Mouse (Mus musculus) gastrocnemius, adult 18-20 months (tissue): ENCODE data around the gene Slc34a3. TPM values are rescaled to one million over a fixed set of nuclear protein-coding genes. Genes with fewer than 3 reads are reported as not detected.
A peak's percentile ranks its signal among the peaks of the same experiment; 100 is the strongest.

Experiments
- DNase-seq: peaks from one replicate; pipeline ENCODE4 v3.0.0; 2021; ENCODE audit warnings: low spot score
- total RNA-seq, 2 experiments: library from RNA; stranded (reverse); gene quantifications; 2 replicates each; pipeline ENCODE4 v1.2.3; 2021

The Slc34a3 gene
- total RNA-seq, 2 experiments from 2014 or later = not detected

DNA sequence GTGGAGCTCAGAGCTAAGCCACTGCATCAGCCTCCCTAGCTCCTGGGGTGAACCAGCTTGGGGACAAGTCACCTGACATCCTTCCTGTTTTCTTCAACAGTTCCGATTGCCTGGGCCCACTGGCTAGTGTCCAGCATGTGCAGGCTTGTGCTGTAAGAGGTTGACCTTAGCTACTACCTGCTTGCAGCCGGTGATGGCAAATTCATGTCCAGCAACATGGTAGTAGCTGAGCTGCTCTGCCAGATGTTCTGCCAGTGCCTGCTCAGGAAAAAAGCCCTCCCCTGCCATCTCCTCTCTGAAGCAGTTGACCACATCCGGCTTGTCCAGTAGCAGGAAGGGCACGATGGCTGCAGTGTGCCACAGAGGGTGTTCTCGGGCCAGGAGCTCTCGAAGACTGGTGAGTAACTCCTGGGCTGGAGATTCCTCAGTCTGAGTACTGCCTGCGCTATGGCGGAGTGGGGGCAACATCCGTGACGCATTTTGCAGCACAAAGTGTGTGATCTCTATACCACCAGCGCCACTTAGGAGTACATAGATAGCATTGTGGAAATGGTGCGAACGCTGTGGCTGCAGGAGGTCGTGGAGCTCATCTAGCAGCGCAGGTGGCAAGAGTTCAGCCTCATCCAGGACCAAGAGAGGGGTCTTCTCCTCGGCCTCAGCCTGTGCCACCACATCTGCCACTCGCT lies 39.5 kb downstream of the Slc34a3 start:
- DNase-seq = no peak

- DNase-seq = no peak
These were observed 40.2 kb downstream of the Slc34a3 start for GRCm38 (mm10) chr2:25194006-25194405.

- peak; percentile 86 for DNase-seq
These were observed 40.8 kb downstream of the Slc34a3 start for GRCm38 (mm10) chr2:25193330-25193770.

DNA sequence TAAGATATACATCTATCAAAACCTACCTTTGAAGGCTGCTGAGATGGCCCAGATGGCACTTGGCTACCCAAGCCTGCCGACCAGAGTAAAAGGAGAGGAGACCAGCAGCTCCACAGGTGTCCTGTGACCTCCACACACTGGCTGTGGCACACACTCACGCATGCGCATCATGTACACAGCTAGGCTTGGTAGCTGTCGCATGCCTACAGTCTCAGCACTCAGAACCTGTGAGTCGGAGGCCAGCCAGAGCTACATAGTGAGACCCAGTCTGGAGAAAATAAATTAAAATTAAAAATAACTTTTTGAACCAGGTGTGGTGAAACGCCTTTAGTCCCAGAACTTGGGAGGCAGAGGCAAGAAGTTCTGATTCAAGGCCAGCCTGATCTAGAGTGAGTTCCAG lies 46.3 kb downstream of the Slc34a3 start:
- DNase-seq = no peak

DNA sequence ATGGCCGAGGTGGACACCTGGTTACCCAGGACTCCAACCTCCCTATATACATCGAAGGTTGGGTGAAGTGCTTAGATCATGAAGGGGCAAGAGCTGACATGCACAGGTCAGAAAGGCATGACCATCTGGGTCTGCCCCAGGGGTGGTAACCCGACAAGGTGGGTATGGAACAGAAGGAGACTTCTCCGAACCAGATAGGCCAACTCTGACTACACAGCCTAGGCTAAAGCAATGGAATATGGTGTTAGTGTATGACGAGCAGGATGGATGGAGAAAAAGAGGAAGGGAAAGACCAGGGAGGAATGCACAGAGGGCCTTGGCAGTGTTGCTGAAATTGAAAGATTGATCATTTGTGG lies 47.6 kb downstream of the Slc34a3 start:
- no peak for DNase-seq

DNA sequence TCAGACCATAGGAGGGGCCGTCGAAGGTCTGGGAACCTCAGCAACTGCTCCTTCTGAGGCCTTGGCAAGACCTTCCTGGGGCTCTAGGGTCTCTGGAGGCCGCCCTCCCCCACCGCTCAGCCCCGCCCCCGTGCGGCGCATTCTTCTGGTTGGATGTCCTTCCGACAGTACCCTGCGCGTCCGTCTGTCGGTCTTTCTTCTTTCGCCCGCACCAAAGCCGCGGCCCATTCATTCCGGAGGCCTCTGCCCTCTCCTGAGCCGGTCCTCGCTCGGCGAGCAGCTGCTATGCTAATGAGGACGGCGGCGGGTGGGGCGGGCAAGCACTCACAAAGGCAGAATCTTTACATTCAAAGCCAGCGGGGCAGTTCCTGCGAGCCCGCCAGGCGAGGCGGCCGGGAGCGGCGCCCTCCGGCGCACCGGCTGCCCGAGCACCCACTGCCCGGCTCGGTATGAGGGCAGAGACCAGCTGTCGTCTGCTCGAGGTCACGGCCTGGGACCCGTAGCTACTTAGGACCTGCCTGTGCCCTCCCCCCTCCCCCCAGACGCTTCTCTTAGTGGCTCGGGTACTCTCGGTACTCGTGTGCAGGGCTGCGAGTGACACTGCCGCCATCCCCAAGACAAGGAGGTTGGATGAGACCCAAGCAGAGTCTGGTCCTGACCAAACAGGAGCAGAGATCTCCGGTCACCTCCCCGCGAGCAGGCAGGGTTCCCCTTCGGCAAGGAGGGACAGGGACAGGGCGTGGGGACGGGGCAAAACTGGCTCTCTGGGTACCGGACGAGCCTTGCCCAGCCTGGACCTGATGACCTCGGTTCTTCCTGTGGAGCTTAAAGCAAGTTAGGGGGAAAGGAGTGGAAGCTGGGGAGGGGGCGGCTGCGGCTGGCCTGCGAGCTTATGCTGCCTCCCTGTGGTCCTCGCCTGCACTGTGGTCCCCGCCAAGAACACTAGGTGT lies 48.3 kb downstream of the Slc34a3 start:
- no peak for DNase-seq

DNA sequence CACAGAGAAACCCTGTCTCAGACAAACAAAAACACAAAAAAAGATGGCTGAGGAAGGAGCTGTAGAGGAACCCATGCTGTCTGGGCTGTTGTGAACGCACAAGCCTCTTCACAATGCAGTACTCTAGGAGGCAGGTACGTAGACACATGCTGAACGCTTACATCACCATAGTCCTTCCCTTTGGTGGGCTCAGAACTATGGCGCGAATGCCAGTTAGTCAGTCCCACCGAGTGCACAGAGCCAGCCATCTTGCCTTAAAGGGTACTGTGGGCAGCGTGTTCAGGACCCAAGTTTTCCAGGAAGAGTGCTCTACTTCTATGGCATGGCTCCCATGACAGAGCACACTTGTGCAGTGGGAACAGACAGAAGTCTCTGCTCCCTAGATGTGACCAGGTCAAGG lies 49.7 kb downstream of the Slc34a3 start:
- DNase-seq = no peak

DNA sequence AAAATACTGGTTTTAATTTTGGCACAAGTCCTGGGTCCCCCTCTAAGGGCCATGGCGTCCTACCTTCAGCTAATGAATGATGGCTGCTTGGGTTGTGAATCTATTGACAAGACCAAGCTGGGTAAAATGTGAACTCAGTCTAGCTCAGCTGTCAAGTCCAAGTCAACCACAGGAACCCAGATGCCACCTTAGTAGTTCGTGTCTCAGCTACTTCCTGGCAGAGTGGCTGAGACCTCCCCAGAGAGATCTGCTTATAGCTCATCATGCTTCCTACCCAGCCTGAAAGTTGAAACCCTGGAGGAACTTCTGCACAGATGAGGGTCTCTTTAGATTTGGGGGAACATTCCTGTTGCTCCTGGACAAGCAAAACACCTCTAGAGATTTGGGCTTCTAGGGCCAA lies 50.8 kb downstream of the Slc34a3 start:
- no peak for DNase-seq

DNA sequence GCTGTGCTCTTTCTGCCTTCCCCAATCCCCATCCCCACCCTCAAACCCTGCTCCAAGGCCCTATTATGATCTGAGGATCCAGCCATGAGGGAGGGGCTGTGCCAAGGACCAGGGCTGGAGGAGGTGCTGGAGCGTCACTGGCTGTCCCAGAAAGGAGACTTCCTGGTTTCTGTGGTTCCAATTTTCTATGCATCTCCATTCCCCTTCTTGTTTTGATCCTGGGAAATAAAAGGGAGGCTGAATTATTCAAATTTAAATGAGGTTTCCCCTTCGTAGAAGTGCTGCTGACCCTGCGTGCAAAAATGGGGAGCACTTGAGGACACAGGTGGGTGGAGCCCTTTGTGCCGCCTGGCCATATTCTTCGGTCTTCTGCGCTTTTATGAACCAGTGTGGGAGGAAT lies 51.5 kb downstream of the Slc34a3 start:
- DNase-seq = no peak

GRCm38 (mm10) chr2:25181891-25182397 lies 52.2 kb downstream of the Slc34a3 start:
- no peak for DNase-seq

GRCm38 (mm10) chr2:25180973-25181890 lies 52.9 kb downstream of the Slc34a3 start:
- no peak for DNase-seq

DNA sequence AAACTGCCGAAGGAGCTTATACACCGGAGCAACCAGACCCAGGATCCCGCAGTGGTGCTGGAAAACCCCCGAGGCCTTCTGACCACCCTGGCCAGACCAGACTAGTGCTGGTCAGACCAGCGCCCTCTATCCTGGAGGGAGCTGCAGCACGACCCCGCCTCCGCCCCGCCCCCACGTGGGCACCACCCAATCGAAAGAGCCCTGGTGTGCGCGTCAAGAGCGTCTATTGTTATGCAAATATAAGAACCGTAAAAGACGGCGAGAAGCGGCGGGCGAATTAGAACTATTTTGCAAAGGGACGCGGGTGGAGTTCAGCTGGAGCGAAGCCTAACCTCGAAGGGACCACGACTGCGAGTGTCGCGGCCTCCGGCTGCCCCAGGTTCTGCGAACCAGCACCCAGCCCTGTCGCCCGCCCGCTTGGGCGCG lies 53.7 kb downstream of the Slc34a3 start, which contains the start of gene Nrarp:
Gene Nrarp (plus strand): TSS at position 281 of the 426 bp plus-strand sequence.
- DNase-seq = peak; percentile 86

GRCm38 (mm10) chr2:25179566-25180217 lies 54.5 kb downstream of the Slc34a3 start:
- DNase-seq = no peak

Other genes with a start within 250 kb of the Slc34a3 start
- gene Nsmf, start 180.0 kb downstream of the Slc34a3 start, total RNA-seq = 10 to 100 TPM in 1 of 2 experiments, 1 to 10 TPM in 1; 8.8 to 10.5 TPM
- not detected for gene Entpd8, start 154.1 kb downstream of the Slc34a3 start, total RNA-seq
- gene Noxa1, start 139.2 kb downstream of the Slc34a3 start, total RNA-seq = not detected
- gene Nrarp, start 53.6 kb downstream of the Slc34a3 start, total RNA-seq = 1 to 10 TPM; 3.4 to 8.6 TPM
- gene Tor4a, start 37.5 kb downstream of the Slc34a3 start, total RNA-seq = 1 to 10 TPM in 1 of 2 experiments, under 1 TPM in 1; 0.84 to 1.2 TPM
- gene Nelfb, start 22.9 kb downstream of the Slc34a3 start, total RNA-seq = 10 to 100 TPM; 18.8 to 21.3 TPM
- gene Stpg3, start 19.7 kb downstream of the Slc34a3 start, total RNA-seq = not detected
- not detected for gene Fam166a, start 15.6 kb downstream of the Slc34a3 start, total RNA-seq
- 100 to 1,000 TPM; 224 to 228 TPM for gene Tubb4b, start 9.7 kb downstream of the Slc34a3 start, total RNA-seq
- not detected for gene Rnf224, start 2.4 kb upstream of the Slc34a3 start, total RNA-seq
- under 1 TPM; 0.50 to 0.74 TPM for gene Rnf208, start 7.9 kb upstream of the Slc34a3 start, total RNA-seq
- gene Cysrt1, start 8.1 kb upstream of the Slc34a3 start, total RNA-seq = not detected
- 1 to 10 TPM; 1.3 to 1.4 TPM for gene AL732309.1, start 12.5 kb upstream of the Slc34a3 start, total RNA-seq
- gene Tmem203, start 21.1 kb upstream of the Slc34a3 start, total RNA-seq = 10 to 100 TPM; 12.0 to 12.1 TPM
- gene Tprn, start 28.3 kb upstream of the Slc34a3 start, total RNA-seq = 1 to 10 TPM; 2.9 to 3.8 TPM
- gene Ssna1, start 38.1 kb upstream of the Slc34a3 start, total RNA-seq = 10 to 100 TPM; 27.9 to 30.9 TPM
- 10 to 100 TPM; 27.6 to 30.4 TPM for gene Anapc2, start 38.1 kb upstream of the Slc34a3 start, total RNA-seq
- gene Tmem210, start 53.8 kb upstream of the Slc34a3 start, total RNA-seq = not detected
- gene Lrrc26, start 55.6 kb upstream of the Slc34a3 start, total RNA-seq = not detected
- gene Grin1, start 84.8 kb upstream of the Slc34a3 start, total RNA-seq = not detected
- gene Man1b1, start 98.0 kb upstream of the Slc34a3 start, total RNA-seq = 10 to 100 TPM; 14.0 to 15.2 TPM
- 10 to 100 TPM; 15.2 to 17.9 TPM for gene Dpp7, start 122.0 kb upstream of the Slc34a3 start, total RNA-seq
- gene Uap1l1, start 131.3 kb upstream of the Slc34a3 start, total RNA-seq = 1 to 10 TPM; 3.8 to 5.7 TPM
- not detected for gene Sapcd2, start 138.0 kb upstream of the Slc34a3 start, total RNA-seq
- 1 to 10 TPM; 6.2 to 8.3 TPM for gene Entpd2, start 161.5 kb upstream of the Slc34a3 start, total RNA-seq
- gene Npdc1, start 165.0 kb upstream of the Slc34a3 start, total RNA-seq = 10 to 100 TPM; 15.8 to 19.0 TPM
- gene Fut7, start 188.9 kb upstream of the Slc34a3 start, total RNA-seq = not detected
- gene Abca2, start 194.3 kb upstream of the Slc34a3 start, total RNA-seq = 10 to 100 TPM; 14.1 to 15.5 TPM
- 1 to 10 TPM in 1 of 2 experiments, under 1 TPM in 1; 0.39 to 1.0 TPM for gene Clic3, start 222.5 kb upstream of the Slc34a3 start, total RNA-seq
- 10 to 100 TPM; 13.7 to 15.1 TPM for gene Paxx, start 226.7 kb upstream of the Slc34a3 start, total RNA-seq
- not detected for gene Ptgds, start 235.7 kb upstream of the Slc34a3 start, total RNA-seq